Mouse (Mus musculus): ENCODE measurements around the gene Ppip5k2. TPM values are rescaled to one million over a fixed set of nuclear protein-coding genes. Genes with fewer than 3 reads are reported as not detected.

The Ppip5k2 gene
- polyA plus RNA-seq (2015; fragmentation: Nextera tagmentation; extraction: Ambion mirVana): 51.6 and 57.4 TPM in 2 replicates

- Histone ChIP-seq H3K9me3 (ENCODE audit: control insufficient read depth, low read length) (no peaks in the 10 kb centered on the region), H3K27ac (ENCODE audit: low read length) (peak within 1 kb of the TSS; percentile 92), H3K4me2 (ENCODE audit: low read length) (peak within 1 kb of the TSS; percentile 82), H3K4me1 (replicated peaks; ENCODE audit: control insufficient read depth, insufficient read depth, low read length) (peaks cover 20% of the 10 kb centered on the region), H3K4me3 (replicated peaks; ENCODE audit: low read length) (peak within 1 kb of the TSS; percentile 97), H3K36me3 (ENCODE audit: control insufficient read depth, insufficient read depth) (no peaks in the 10 kb centered on the region), H3K9ac (replicated peaks; ENCODE audit: low read depth, low read length) (peak within 1 kb of the TSS; percentile 97), H3K27me3 (replicated peaks; ENCODE audit: control insufficient read depth, insufficient read depth, low read length) (no peaks in the 10 kb centered on the region)
- WGBS: under 1% methylated on average over 66 of the region's 66 CpGs
- ATAC-seq: peak; percentile 99
These were observed at the start of gene Ppip5k2, which contains the start of gene Gin1 for GRCm38 (mm10) chr1:97769904-97770753. Ppip5k2 (minus strand) TSS chr1:97770411. Gin1 (plus strand) TSS chr1:97770172.

- Histone ChIP-seq H3K4me1 (replicated peaks; ENCODE audit: control insufficient read depth, insufficient read depth, low read length) (no peaks in the 10 kb centered on the region), H3K36me3 (ENCODE audit: control insufficient read depth, insufficient read depth) (no peaks in the 10 kb centered on the region), H3K4me2 (ENCODE audit: low read length) (no peak overlapping the region), H3K27me3 (replicated peaks; ENCODE audit: control insufficient read depth, insufficient read depth, low read length) (no peaks in the 10 kb centered on the region), H3K27ac (ENCODE audit: low read length) (no peak overlapping the region), H3K4me3 (replicated peaks; ENCODE audit: low read length) (no peak overlapping the region), H3K9me3 (ENCODE audit: control insufficient read depth, low read length) (no peaks in the 10 kb centered on the region), H3K9ac (replicated peaks; ENCODE audit: low read depth, low read length) (no peak overlapping the region)
- ATAC-seq: peak; percentile 50; the same call in 1 of the 2 replicates
- WGBS: 35% methylated on average over 2 of the region's 2 CpGs
These were observed 39.2 kb upstream of the Ppip5k2 start for GRCm38 (mm10) chr1:97809255-97809912.

GRCm38 (mm10) chr1:97804520-97804919 lies 34.3 kb upstream of the Ppip5k2 start:
- Histone ChIP-seq H3K9me3 (ENCODE audit: control insufficient read depth, low read length) (peaks cover 5% of the 10 kb centered on the region; the same call in 1 of the 2 replicates), H3K4me3 (replicated peaks; ENCODE audit: low read length) (no peak overlapping the region), H3K27ac (ENCODE audit: low read length) (no peak overlapping the region), H3K9ac (replicated peaks; ENCODE audit: low read depth, low read length) (no peak overlapping the region), H3K4me2 (ENCODE audit: low read length) (no peak overlapping the region), H3K27me3 (replicated peaks; ENCODE audit: control insufficient read depth, insufficient read depth, low read length) (no peaks in the 10 kb centered on the region), H3K4me1 (replicated peaks; ENCODE audit: control insufficient read depth, insufficient read depth, low read length) (no peaks in the 10 kb centered on the region), H3K36me3 (ENCODE audit: control insufficient read depth, insufficient read depth) (no peaks in the 10 kb centered on the region)
- ATAC-seq: no peak

DNA sequence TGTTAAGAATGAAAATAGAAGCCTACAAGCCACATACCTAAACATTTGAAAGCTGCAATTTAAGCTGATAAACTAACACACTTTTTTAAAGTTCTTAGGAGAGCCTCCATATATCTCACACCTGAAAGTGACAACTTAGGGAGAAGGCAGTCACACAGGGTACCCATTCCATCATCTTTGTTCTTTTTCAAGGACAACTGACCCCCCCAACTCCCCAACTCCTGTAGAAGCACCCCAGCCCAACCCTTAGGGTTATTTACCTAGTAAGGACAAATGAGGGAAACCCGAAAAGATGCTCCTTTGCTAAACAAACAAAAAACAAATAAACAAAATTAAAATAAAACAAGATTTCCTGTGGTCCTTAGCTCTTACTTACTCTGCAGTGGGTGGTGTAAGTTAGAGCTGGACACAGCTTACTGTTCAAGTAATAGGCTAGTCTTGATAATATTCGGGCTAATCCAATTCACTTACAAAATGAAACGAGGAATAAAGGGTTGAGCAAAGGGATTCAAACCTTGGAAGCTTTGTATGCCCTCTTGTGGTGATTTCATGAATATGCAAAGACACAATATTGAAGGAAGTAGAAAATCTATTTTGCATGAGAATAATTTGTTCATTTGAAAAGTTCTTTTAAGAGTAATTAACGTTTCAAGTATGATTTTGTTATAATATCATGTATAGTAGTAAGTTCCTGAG lies 32.1 kb upstream of the Ppip5k2 start:
- H3K9me3 ChIP-seq (ENCODE audit: control insufficient read depth, low read length): peaks cover 5% of the 10 kb centered on the region; the same call in 1 of the 2 replicates
- H3K27me3 ChIP-seq (replicated peaks; ENCODE audit: control insufficient read depth, insufficient read depth, low read length): no peaks in the 10 kb centered on the region
- no peak overlapping the region for H3K4me2 ChIP-seq (ENCODE audit: low read length)
- H3K36me3 ChIP-seq (ENCODE audit: control insufficient read depth, insufficient read depth): no peaks in the 10 kb centered on the region
- no peak overlapping the region for H3K4me3 ChIP-seq (replicated peaks; ENCODE audit: low read length)
- no peak overlapping the region for H3K27ac ChIP-seq (ENCODE audit: low read length)
- no peak overlapping the region for H3K9ac ChIP-seq (replicated peaks; ENCODE audit: low read depth, low read length)
- no peak for ATAC-seq
- WGBS: 30% methylated on average over 4 of the region's 4 CpGs
- no peaks in the 10 kb centered on the region for H3K4me1 ChIP-seq (replicated peaks; ENCODE audit: control insufficient read depth, insufficient read depth, low read length)

DNA sequence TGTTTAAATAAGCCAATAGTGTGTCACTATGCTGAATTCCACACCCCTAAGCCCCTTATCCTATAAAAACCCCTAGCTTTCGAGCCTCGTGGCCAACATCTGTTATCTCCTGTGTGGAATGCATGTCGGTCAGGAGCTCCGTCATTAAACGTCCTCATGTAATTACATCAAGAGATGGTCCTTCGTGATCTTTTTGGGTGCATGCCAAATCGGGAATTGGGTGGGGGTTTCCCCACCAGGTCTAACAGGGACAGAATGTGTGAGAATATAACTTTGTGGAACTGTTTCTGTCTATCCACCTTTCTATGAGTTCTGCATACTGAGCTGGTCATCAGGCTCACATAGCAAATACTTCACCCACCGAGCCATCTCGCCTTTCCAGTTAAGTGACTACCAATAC lies 25.7 kb upstream of the Ppip5k2 start:
- WGBS: 93% methylated on average over 9 of the region's 9 CpGs
- no peak for ATAC-seq
- no peak overlapping the region for H3K4me3 ChIP-seq (replicated peaks; ENCODE audit: low read length)
- no peaks in the 10 kb centered on the region for H3K36me3 ChIP-seq (ENCODE audit: control insufficient read depth, insufficient read depth)
- H3K27me3 ChIP-seq (replicated peaks; ENCODE audit: control insufficient read depth, insufficient read depth, low read length): no peaks in the 10 kb centered on the region
- no peak overlapping the region for H3K9ac ChIP-seq (replicated peaks; ENCODE audit: low read depth, low read length)
- H3K9me3 ChIP-seq (ENCODE audit: control insufficient read depth, low read length): peaks cover 5% of the 10 kb centered on the region; the same call in 1 of the 2 replicates
- no peak overlapping the region for H3K4me2 ChIP-seq (ENCODE audit: low read length)
- no peaks in the 10 kb centered on the region for H3K4me1 ChIP-seq (replicated peaks; ENCODE audit: control insufficient read depth, insufficient read depth, low read length)
- H3K27ac ChIP-seq (ENCODE audit: low read length): no peak overlapping the region

DNA sequence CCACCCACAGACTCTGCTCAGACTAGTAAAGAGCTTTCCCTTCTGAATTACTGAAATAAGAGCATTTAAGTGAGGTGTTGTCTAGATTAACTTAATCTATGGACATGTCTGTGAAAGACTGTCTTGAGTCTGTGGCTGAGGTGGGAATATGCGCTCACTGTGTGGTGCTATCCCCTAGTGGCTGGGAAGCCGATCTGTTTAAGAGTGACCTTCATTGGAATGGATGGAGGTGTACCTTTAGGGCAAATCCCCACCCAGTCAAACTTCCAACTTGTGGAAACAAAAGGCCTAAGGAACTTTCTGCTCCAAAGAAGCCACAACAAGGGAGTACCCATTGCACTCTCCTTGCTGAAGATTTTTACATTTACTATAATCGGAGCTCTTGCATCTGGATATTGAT lies 23.9 kb upstream of the Ppip5k2 start:
- H3K27me3 ChIP-seq (replicated peaks; ENCODE audit: control insufficient read depth, insufficient read depth, low read length): no peaks in the 10 kb centered on the region
- H3K27ac ChIP-seq (ENCODE audit: low read length): no peak overlapping the region
- no peak overlapping the region for H3K4me2 ChIP-seq (ENCODE audit: low read length)
- 90% methylated on average over 3 of the region's 3 CpGs for whole genome bisulfite sequencing
- H3K36me3 ChIP-seq (ENCODE audit: control insufficient read depth, insufficient read depth): no peaks in the 10 kb centered on the region
- no peak overlapping the region for H3K9ac ChIP-seq (replicated peaks; ENCODE audit: low read depth, low read length)
- no peak overlapping the region for H3K4me3 ChIP-seq (replicated peaks; ENCODE audit: low read length)
- no peak for ATAC-seq
- H3K9me3 ChIP-seq (ENCODE audit: control insufficient read depth, low read length): no peaks in the 10 kb centered on the region
- no peaks in the 10 kb centered on the region for H3K4me1 ChIP-seq (replicated peaks; ENCODE audit: control insufficient read depth, insufficient read depth, low read length)

DNA sequence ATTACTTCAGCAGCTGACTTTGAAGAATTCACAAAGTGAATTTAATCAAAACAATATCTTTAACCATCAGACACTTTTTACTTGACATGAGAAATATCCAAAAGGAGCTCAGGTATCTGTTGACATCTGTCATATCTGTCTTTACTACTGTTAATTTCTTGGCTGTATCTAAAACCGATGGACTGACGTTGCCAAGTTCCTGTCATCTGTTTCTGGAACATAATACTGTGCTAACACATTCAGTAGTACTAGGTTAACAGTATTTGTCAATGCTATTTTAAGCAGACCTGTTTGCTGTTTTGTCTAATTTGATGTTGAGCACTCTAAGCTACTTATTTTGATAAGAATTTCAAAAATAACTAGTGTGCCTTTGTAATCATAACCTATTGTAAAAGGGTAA lies 18.3 kb upstream of the Ppip5k2 start:
- Histone ChIP-seq H3K4me2 (ENCODE audit: low read length) (no peak overlapping the region), H3K27me3 (replicated peaks; ENCODE audit: control insufficient read depth, insufficient read depth, low read length) (no peaks in the 10 kb centered on the region), H3K27ac (ENCODE audit: low read length) (no peak overlapping the region), H3K9ac (replicated peaks; ENCODE audit: low read depth, low read length) (no peak overlapping the region), H3K4me3 (replicated peaks; ENCODE audit: low read length) (no peak overlapping the region), H3K36me3 (ENCODE audit: control insufficient read depth, insufficient read depth) (no peaks in the 10 kb centered on the region), H3K9me3 (ENCODE audit: control insufficient read depth, low read length) (no peaks in the 10 kb centered on the region), H3K4me1 (replicated peaks; ENCODE audit: control insufficient read depth, insufficient read depth, low read length) (no peaks in the 10 kb centered on the region)
- WGBS: 80% methylated on average over 2 of the region's 2 CpGs
- ATAC-seq: 0 out of 2 replicates have a peak, but pooled peaks have one; percentile 36

DNA sequence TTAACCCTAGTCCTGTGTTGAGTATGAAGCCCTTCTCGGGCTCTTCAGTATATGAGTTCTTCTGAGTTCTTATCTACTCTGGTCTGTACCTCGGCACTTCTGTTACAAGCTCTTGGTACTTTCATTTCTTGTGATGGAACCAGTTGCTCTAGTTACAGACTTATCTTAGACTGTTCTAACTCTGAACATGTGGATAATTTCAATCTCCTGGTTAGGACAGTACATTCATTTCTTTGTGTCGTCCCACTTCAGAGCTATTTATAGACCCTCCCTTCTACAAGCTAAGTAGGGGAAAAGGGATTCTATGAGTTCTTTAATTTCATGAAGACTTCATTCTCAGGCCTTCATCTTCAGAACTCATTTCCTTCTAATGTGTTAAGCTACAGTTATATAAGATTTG lies 17.5 kb upstream of the Ppip5k2 start:
- Histone ChIP-seq H3K4me1 (replicated peaks; ENCODE audit: control insufficient read depth, insufficient read depth, low read length) (no peaks in the 10 kb centered on the region), H3K4me3 (replicated peaks; ENCODE audit: low read length) (no peak overlapping the region), H3K36me3 (ENCODE audit: control insufficient read depth, insufficient read depth) (no peaks in the 10 kb centered on the region), H3K27ac (ENCODE audit: low read length) (no peak overlapping the region), H3K4me2 (ENCODE audit: low read length) (no peak overlapping the region), H3K9ac (replicated peaks; ENCODE audit: low read depth, low read length) (no peak overlapping the region), H3K27me3 (replicated peaks; ENCODE audit: control insufficient read depth, insufficient read depth, low read length) (no peaks in the 10 kb centered on the region), H3K9me3 (ENCODE audit: control insufficient read depth, low read length) (no peaks in the 10 kb centered on the region)
- ATAC-seq: no peak
- WGBS: 93% methylated on average over 3 of the region's 3 CpGs
